Mouse (Mus musculus): ENCODE data around the gene Eif4a1. TPM values are rescaled to one million over a fixed set of nuclear protein-coding genes. Genes with fewer than 3 reads are reported as not detected.
"Not testable (repeated sequence)": the region's sequence is repeated elsewhere in the genome, so short reads cannot be mapped to it uniquely, and the experiment has no call there.

Eif4a1 gene
- polyA plus RNA-seq, 1 experiment from 2014 or later: 310 TPM

DNA sequence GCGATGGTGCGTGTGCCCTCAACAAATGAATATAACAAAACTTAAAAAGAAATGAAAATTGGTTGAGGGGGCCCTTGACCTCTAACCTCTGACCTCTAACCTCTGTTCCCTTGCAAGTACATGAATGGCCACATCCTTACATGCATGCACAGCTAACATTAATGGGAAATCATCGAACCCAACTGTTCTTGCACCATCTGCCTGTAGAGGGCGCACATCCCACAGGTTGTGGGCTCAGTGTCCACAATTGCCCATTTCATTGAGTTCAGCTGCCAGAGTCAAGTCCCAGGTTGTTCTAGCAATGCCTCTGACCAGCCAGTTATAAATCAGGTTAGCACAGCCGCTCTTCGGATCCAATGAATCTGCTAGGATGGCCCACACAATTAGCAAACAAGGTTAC, 43.9 kb downstream of the Eif4a1 start:
- Histone ChIP-seq H3K9me3 (replicated peaks) (no peaks in the 10 kb centered on the region), H3K4me3 (no peak overlapping the region), H3K36me3 (no peaks in the 10 kb centered on the region), H3K4me1 (replicated peaks) (peaks cover 2% of the 10 kb centered on the region; the same call in 1 of the 2 replicates), H3K27ac (no peak overlapping the region), H3K27me3 (no peaks in the 10 kb centered on the region), H3K9ac (no peak overlapping the region), H3K4me2 (no peak overlapping the region)
- 36% methylated on average over 6 of the region's 6 CpGs for WGBS
- ATAC-seq (replicated peaks; ENCODE audit: insufficient number of reproducible peaks, insufficient read depth, low FRiP score, low read depth): no peak

DNA sequence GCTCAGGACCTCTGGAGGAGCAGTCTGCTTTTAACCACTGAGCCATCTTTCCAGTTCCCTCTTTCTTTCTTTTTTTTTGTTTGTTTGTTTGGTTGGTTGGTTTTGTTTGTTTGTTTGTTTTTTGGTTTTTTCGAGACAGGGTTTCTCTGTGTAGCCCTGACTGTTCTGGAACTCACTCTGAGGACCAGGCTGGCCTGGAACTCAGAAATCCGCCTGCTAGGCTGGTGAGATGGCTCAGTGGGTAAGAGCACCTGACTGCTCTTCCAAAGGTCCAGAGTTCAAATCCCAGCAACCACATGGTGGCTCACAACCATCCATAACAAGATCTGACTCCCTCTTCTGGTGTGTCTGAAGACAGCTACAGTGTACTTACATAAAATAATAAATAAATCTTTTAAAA, 47.9 kb downstream of the Eif4a1 start:
- 92% methylated on average over 2 of the region's 2 CpGs for WGBS
- not testable (repeated sequence) for ATAC-seq (replicated peaks; ENCODE audit: insufficient number of reproducible peaks, insufficient read depth, low FRiP score, low read depth); H3K9ac ChIP-seq; H3K27me3 ChIP-seq; H3K27ac ChIP-seq; H3K4me2 ChIP-seq; H3K36me3 ChIP-seq; H3K4me3 ChIP-seq; H3K9me3 ChIP-seq (replicated peaks)
- peaks cover 12% of the 10 kb centered on the region for H3K4me1 ChIP-seq (replicated peaks)

DNA sequence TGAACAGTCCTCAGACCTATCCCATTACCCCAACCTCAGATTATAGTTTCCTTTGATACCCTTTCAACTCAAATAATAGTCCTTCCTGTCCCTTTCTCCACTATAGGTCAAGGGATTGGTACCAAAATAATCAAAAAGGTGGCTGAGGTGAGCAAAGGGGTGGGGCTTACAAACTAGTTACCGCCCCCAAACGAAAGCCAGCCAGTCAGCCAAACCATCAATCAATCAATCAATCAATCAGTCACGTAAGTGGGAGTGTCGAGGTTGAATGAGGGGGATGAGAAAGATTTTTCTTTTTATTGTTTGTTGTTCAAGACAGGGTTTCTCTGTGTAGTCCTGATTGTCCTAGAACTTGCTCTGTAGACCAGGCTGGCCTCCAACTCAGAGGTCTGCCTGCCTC, 49.2 kb downstream of the Eif4a1 start:
- ATAC-seq (replicated peaks; ENCODE audit: insufficient number of reproducible peaks, insufficient read depth, low FRiP score, low read depth): no peak
- 73% methylated on average over 4 of the region's 4 CpGs for WGBS
- no peaks in the 10 kb centered on the region for H3K27me3 ChIP-seq
- no peaks in the 10 kb centered on the region for H3K36me3 ChIP-seq
- no peak overlapping the region for H3K27ac ChIP-seq
- no peaks in the 10 kb centered on the region for H3K9me3 ChIP-seq (replicated peaks)
- H3K4me1 ChIP-seq (replicated peaks): peaks cover 12% of the 10 kb centered on the region
- no peak overlapping the region; the same call in 1 of the 2 replicates for H3K4me2 ChIP-seq
- no peak overlapping the region for H3K9ac ChIP-seq
- peak overlapping the region; percentile 73; the same call in 1 of the 2 replicates for H3K4me3 ChIP-seq

DNA sequence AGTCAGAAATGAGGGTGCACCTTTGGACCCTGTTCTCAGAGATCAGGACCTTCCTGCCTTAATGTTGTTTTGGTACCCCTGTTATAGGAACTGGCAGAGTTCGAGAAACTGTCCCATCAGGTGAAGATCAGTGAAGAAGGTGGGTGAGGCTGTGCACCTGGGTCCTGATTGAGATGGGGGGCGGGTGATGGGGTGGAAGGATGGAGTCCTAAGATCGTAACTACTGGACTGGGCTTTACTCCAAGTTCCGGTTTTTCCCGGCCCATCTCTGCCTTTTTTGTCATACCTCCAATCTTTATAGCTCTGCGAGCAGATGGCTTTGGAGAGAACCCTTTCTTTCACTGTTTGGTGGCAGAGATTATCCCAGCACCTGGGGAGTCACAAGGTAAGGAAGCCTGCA, 49.8 kb downstream of the Eif4a1 start:
- Histone ChIP-seq H3K4me3 (peak overlapping the region; percentile 73), H3K27me3 (no peaks in the 10 kb centered on the region), H3K4me2 (peak overlapping the region; percentile 86), H3K9ac (peak overlapping the region; percentile 82), H3K27ac (peak overlapping the region; percentile 71), H3K36me3 (no peaks in the 10 kb centered on the region), H3K9me3 (replicated peaks) (no peaks in the 10 kb centered on the region), H3K4me1 (replicated peaks) (peaks cover 12% of the 10 kb centered on the region)
- 38% methylated on average over 6 of the region's 6 CpGs for WGBS
- no peak for ATAC-seq (replicated peaks; ENCODE audit: insufficient number of reproducible peaks, insufficient read depth, low FRiP score, low read depth)

DNA sequence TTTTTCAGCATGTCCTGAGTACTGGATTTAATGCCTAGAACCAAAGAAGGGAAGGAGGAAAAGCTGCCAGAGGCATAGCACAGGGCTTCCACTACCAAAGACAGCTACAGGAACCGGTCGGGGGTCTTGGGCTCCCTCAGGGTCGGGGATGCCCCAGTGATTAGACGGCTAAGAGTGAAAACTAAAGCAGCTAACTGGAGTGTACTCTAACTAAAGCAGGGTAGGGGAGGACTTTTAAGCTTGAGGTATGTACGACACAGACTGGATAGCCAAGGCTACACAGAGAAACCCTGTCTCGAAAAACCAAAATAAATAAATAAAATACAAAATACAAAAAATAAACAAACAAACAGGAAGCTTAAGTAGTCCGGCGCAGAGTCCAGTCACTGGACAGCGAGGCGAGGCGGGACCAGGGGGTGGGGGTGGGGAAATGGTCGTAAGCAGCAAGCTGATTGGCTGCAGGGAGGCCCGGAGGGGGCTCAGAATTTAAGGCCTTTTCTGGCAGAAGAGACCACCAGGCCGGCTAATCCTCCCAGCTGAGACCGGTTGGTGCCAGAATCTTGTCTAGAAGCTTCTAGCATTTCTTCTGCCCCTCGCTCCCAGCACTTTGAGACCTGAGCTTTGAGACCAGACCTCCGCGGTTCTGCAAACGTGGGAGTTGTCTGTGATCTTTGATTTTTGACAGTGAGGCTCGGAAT, 50.5 kb downstream of the Eif4a1 start, which contains the start of gene Sat2:
Gene Sat2 (plus strand): TSS at position 454 of the 698 bp plus-strand sequence.
- Histone ChIP-seq H3K4me2 (peak within 1 kb of the TSS; percentile 86), H3K27me3 (0 out of 2 replicates have a peak, but pooled peaks cover 2% of the 10 kb centered on the region), H3K36me3 (no peaks in the 10 kb centered on the region), H3K27ac (peak within 1 kb of the TSS; percentile 71), H3K9me3 (replicated peaks) (no peaks in the 10 kb centered on the region), H3K9ac (peak within 1 kb of the TSS; percentile 82), H3K4me3 (peak within 1 kb of the TSS; percentile 73), H3K4me1 (replicated peaks) (peaks cover 12% of the 10 kb centered on the region)
- WGBS: 2% methylated on average over 20 of the region's 20 CpGs
- peak; percentile 76 for ATAC-seq (replicated peaks; ENCODE audit: insufficient number of reproducible peaks, insufficient read depth, low FRiP score, low read depth)

DNA sequence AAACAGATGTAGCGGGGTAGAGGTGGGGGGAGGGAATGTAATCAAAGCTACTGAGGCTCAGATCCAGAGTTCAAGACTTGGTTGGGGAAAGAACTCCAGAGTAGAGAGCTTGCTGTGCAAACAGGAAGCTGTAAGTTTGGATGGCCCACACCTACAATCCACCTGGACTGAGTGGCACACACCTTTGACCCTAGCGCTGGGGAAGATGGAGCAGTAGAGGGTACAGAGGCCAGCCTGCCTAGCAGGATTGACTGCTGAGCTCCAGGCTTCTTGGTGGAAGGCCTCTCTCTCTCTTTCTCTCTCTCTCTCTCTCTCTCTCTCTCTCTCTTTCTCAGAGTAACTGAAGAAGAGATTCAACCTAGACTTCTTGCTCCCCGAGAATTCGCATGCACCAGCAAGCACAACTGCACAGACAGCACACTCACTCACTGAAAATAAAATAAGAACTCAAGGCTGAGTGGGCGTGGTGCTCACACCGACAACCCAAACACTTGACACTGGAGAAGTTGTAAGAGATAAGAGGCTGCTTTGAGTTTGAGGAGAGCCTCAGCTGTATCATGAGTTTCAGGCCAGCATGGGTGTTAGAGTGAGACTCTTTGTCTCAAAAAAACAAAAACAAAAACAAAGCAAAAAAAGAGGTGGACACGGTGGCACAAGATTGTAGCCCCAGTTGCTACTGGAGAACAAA, 51.7 kb downstream of the Eif4a1 start:
- H3K36me3 ChIP-seq: no peaks in the 10 kb centered on the region
- no peak for ATAC-seq (replicated peaks; ENCODE audit: insufficient number of reproducible peaks, insufficient read depth, low FRiP score, low read depth)
- H3K4me3 ChIP-seq: no peak overlapping the region
- H3K27ac ChIP-seq: no peak overlapping the region
- WGBS: 61% methylated on average over 7 of the region's 7 CpGs
- H3K4me1 ChIP-seq (replicated peaks): peaks cover 12% of the 10 kb centered on the region
- no peak overlapping the region for H3K9ac ChIP-seq
- H3K9me3 ChIP-seq (replicated peaks): no peaks in the 10 kb centered on the region
- H3K4me2 ChIP-seq: no peak overlapping the region
- 0 out of 2 replicates have a peak, but pooled peaks cover 3% of the 10 kb centered on the region for H3K27me3 ChIP-seq

DNA sequence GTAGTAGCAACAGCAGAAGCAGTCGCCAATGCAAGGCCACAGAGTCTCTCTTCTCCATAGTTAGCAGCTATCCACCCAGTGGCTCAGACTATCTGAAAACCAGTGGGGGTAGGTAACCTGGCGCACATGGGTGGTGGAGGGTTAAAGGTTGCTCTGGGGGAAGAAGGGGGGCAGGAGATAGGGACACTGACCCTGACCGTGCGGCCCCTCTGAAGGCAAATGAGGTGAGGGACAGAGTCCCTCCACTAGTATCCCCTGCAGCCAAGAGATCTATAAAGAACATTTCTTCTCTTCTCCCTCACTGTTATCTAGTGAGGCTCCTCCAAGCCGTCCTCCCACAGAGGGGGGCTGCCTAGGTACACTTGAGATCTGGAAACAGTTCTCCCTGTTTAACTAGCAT, 54.4 kb downstream of the Eif4a1 start, which contains the start of gene Shbg:
Gene Shbg (minus strand): TSS at position 101 of the 400 bp plus-strand sequence.
- 56% methylated on average over 5 of the region's 5 CpGs for WGBS
- Histone ChIP-seq H3K36me3 (no peaks in the 10 kb centered on the region), H3K4me3 (no peak within 1 kb of the TSS), H3K9me3 (replicated peaks) (no peaks in the 10 kb centered on the region), H3K9ac (no peak within 1 kb of the TSS), H3K4me1 (replicated peaks) (peaks cover 14% of the 10 kb centered on the region), H3K4me2 (no peak within 1 kb of the TSS), H3K27me3 (0 out of 2 replicates have a peak, but pooled peaks cover 11% of the 10 kb centered on the region), H3K27ac (no peak within 1 kb of the TSS)
- no peak for ATAC-seq (replicated peaks; ENCODE audit: insufficient number of reproducible peaks, insufficient read depth, low FRiP score, low read depth)

MicroRNAs encoded within 50 kb of the gene (microRNA counts, 519-probe panel; counts per million panel counts)
- microRNA mmu-miR-1934: not detected
- microRNA mmu-miR-467f: 2,381 counts per million, percentile 45 among the panel's probes with 10 or more counts

Small RNA genes within 50 kb of the gene (microRNA-seq; reads per million reads assigned to microRNA genes)
- gene Mir1934: 5.3 reads per million, percentile 19 among the genes with 10 or more reads in this experiment
- not detected for gene Mir467f

Other genes with a start within 250 kb of the Eif4a1 start
- 0.21 and 0.42 TPM in 2 replicates for gene Dnah2, start 123.3 kb downstream of the Eif4a1 start, polyA plus RNA-seq (2015; fragmentation: Nextera tagmentation; extraction: Ambion mirVana)
- gene Efnb3, start 112.2 kb downstream of the Eif4a1 start, polyA plus RNA-seq (2015; fragmentation: Nextera tagmentation; extraction: Ambion mirVana): 53.8 and 59.7 TPM in 2 replicates
- 13.3 and 17.0 TPM in 2 replicates for gene Wrap53, start 92.2 kb downstream of the Eif4a1 start, polyA plus RNA-seq (2015; fragmentation: Nextera tagmentation; extraction: Ambion mirVana)
- gene Trp53, start 92.1 kb downstream of the Eif4a1 start, polyA plus RNA-seq (2015; fragmentation: Nextera tagmentation; extraction: Ambion mirVana): 59.4 and 88.1 TPM in 2 replicates
- 24.2 and 24.5 TPM in 2 replicates for gene Atp1b2, start 66.5 kb downstream of the Eif4a1 start, polyA plus RNA-seq (2015; fragmentation: Nextera tagmentation; extraction: Ambion mirVana)
- 0.29 TPM in 1 of 2 replicates, not detected in the other for gene Shbg, start 54.5 kb downstream of the Eif4a1 start, polyA plus RNA-seq (2015; fragmentation: Nextera tagmentation; extraction: Ambion mirVana)
- gene Sat2, start 50.4 kb downstream of the Eif4a1 start, polyA plus RNA-seq (2015; fragmentation: Nextera tagmentation; extraction: Ambion mirVana): 14.3 and 16.7 TPM in 2 replicates
- gene Fxr2, start 39.4 kb downstream of the Eif4a1 start, polyA plus RNA-seq (2015; fragmentation: Nextera tagmentation; extraction: Ambion mirVana): 22.9 and 28.5 TPM in 2 replicates
- gene Sox15, start 17.1 kb downstream of the Eif4a1 start, polyA plus RNA-seq (2015; fragmentation: Nextera tagmentation; extraction: Ambion mirVana): 0.22 TPM in 1 of 2 replicates, not detected in the other
- gene Mpdu1, start 9.8 kb downstream of the Eif4a1 start, polyA plus RNA-seq (2015; fragmentation: Nextera tagmentation; extraction: Ambion mirVana): 38.8 and 48.1 TPM in 2 replicates
- 8.7 and 18.6 TPM in 2 replicates for gene Cd68, start 6.3 kb downstream of the Eif4a1 start, polyA plus RNA-seq (2015; fragmentation: Nextera tagmentation; extraction: Ambion mirVana)
- 47.1 and 54.8 TPM in 2 replicates for gene Senp3, start 9.7 kb upstream of the Eif4a1 start, polyA plus RNA-seq (2015; fragmentation: Nextera tagmentation; extraction: Ambion mirVana)
- gene Tnfsf13, start 13.4 kb upstream of the Eif4a1 start, polyA plus RNA-seq (2015; fragmentation: Nextera tagmentation; extraction: Ambion mirVana): 0.54 and 0.99 TPM in 2 replicates
- gene Tnfsf12, start 23.4 kb upstream of the Eif4a1 start, polyA plus RNA-seq (2015; fragmentation: Nextera tagmentation; extraction: Ambion mirVana): 7.3 and 8.9 TPM in 2 replicates
- gene Tnfsfm13, start 23.7 kb upstream of the Eif4a1 start, polyA plus RNA-seq (2015; fragmentation: Nextera tagmentation; extraction: Ambion mirVana): 2.9 and 4.2 TPM in 2 replicates
- gene Polr2a, start 86.2 kb upstream of the Eif4a1 start, polyA plus RNA-seq (2015; fragmentation: Nextera tagmentation; extraction: Ambion mirVana): 10.9 and 18.3 TPM in 2 replicates
- 0.16 and 0.48 TPM in 2 replicates for gene Slc35g3, start 89.5 kb upstream of the Eif4a1 start, polyA plus RNA-seq (2015; fragmentation: Nextera tagmentation; extraction: Ambion mirVana)
- 3.1 and 3.8 TPM in 2 replicates for gene Zbtb4, start 93.5 kb upstream of the Eif4a1 start, polyA plus RNA-seq (2015; fragmentation: Nextera tagmentation; extraction: Ambion mirVana)
- 5.4 and 7.5 TPM in 2 replicates for gene Chrnb1, start 123.5 kb upstream of the Eif4a1 start, polyA plus RNA-seq (2015; fragmentation: Nextera tagmentation; extraction: Ambion mirVana)
- 1.8 and 2.9 TPM in 2 replicates for gene Fgf11, start 129.4 kb upstream of the Eif4a1 start, polyA plus RNA-seq (2015; fragmentation: Nextera tagmentation; extraction: Ambion mirVana)
- gene Tmem102, start 133.2 kb upstream of the Eif4a1 start, polyA plus RNA-seq (2015; fragmentation: Nextera tagmentation; extraction: Ambion mirVana): 1.1 and 2.6 TPM in 2 replicates
- gene Gm39566, start 142.9 kb upstream of the Eif4a1 start, polyA plus RNA-seq (2015; fragmentation: Nextera tagmentation; extraction: Ambion mirVana): not detected in 2 replicates
- gene Spem2, start 146.0 kb upstream of the Eif4a1 start, polyA plus RNA-seq (2015; fragmentation: Nextera tagmentation; extraction: Ambion mirVana): not detected in 2 replicates
- gene Spem1, start 149.8 kb upstream of the Eif4a1 start, polyA plus RNA-seq (2015; fragmentation: Nextera tagmentation; extraction: Ambion mirVana): not detected in 2 replicates
- 1.6 and 2.2 TPM in 2 replicates for gene Nlgn2, start 165.4 kb upstream of the Eif4a1 start, polyA plus RNA-seq (2015; fragmentation: Nextera tagmentation; extraction: Ambion mirVana)
- 291 and 359 TPM in 2 replicates for gene Tmem256, start 166.1 kb upstream of the Eif4a1 start, polyA plus RNA-seq (2015; fragmentation: Nextera tagmentation; extraction: Ambion mirVana)
- 68.5 and 81.4 TPM in 2 replicates for gene Plscr3, start 174.0 kb upstream of the Eif4a1 start, polyA plus RNA-seq (2015; fragmentation: Nextera tagmentation; extraction: Ambion mirVana)
- 0.31 and 0.80 TPM in 2 replicates for gene Tnk1, start 186.3 kb upstream of the Eif4a1 start, polyA plus RNA-seq (2015; fragmentation: Nextera tagmentation; extraction: Ambion mirVana)
- not detected in 2 replicates for gene Tmem95, start 205.6 kb upstream of the Eif4a1 start, polyA plus RNA-seq (2015; fragmentation: Nextera tagmentation; extraction: Ambion mirVana)
- 3.3 and 5.7 TPM in 2 replicates for gene Kctd11, start 209.0 kb upstream of the Eif4a1 start, polyA plus RNA-seq (2015; fragmentation: Nextera tagmentation; extraction: Ambion mirVana)
- 4.5 and 14.8 TPM in 2 replicates for gene Acap1, start 223.1 kb upstream of the Eif4a1 start, polyA plus RNA-seq (2015; fragmentation: Nextera tagmentation; extraction: Ambion mirVana)
- gene 2810408A11Rik, start 228.6 kb upstream of the Eif4a1 start, polyA plus RNA-seq (2015; fragmentation: Nextera tagmentation; extraction: Ambion mirVana): 3.7 and 5.8 TPM in 2 replicates
- 5.2 and 7.0 TPM in 2 replicates for gene Neurl4, start 228.6 kb upstream of the Eif4a1 start, polyA plus RNA-seq (2015; fragmentation: Nextera tagmentation; extraction: Ambion mirVana)
- gene Gps2, start 241.5 kb upstream of the Eif4a1 start, polyA plus RNA-seq (2015; fragmentation: Nextera tagmentation; extraction: Ambion mirVana): 44.8 and 54.9 TPM in 2 replicates
- 975 and 1,130 TPM in 2 replicates for gene Eif5a, start 249.5 kb upstream of the Eif4a1 start, polyA plus RNA-seq (2015; fragmentation: Nextera tagmentation; extraction: Ambion mirVana)